Mouse (Mus musculus): ENCODE data around the gene Jag1. TPM values are rescaled to one million over a fixed set of nuclear protein-coding genes. Genes with fewer than 3 reads are reported as not detected.

The Jag1 gene
- polyA plus RNA-seq, 1 experiment from 2014 or later = 19.6 TPM

DNA sequence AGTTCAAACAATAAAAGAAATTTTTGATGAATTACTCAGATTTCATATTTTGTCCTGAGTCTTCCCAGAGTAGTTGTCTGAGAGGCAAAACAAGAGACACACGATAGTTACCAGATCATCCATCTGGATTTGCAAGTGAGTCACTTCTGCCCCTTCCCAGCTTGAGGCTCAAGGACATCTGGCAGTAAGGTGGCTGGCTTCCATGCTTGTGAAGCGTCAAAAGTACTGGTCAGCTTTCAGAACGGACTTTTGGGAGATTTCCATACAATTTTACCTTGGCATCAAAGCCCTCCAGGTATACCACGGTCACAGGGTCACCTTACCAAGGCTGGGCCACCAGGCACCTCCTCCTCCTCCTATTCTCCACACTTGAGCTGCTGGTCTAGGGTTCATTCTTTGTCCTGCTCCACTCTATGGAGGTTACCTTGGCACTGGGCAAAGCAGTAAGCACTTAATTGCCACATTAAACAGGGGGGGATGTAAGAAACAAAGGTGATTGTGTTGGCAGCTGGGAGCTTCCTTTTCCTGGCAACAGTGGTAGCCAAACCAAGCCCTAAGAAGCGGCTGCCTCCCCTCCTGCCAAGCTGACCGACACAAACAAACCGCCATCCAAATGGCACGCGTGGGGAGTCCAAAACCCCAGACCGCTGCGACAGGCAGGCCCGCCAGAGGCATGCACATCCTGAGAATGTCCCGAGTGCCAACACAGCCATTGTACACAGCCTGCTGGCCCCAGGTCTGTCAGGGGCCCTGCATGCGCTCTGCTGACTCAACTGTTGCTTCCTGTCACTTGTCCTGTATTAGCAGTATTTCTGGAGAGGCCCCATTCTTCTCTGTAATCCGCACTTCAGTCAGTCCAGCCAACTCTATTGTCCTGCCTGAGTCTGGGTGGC is 6.9 kb downstream of the Jag1 start:
- peak overlapping the region; percentile 34 for H3K4me2 ChIP-seq (ENCODE audit: low read depth, low read length, severe bottlenecking)
- peak; percentile 70 for ATAC-seq (replicated peaks; ENCODE audit: low FRiP score)
- H3K27me3 ChIP-seq (ENCODE audit: control insufficient read depth, insufficient read depth, low read length) = 0 out of 2 replicates have a peak, but pooled peaks cover 2% of the 10 kb centered on the region
- peak overlapping the region; percentile 70 for H3K27ac ChIP-seq (ENCODE audit: low read depth, low read length)
- peaks cover 41% of the 10 kb centered on the region for H3K4me1 ChIP-seq (replicated peaks; ENCODE audit: control insufficient read depth, insufficient read depth, low read length)
- no peak overlapping the region for H3K4me3 ChIP-seq (ENCODE audit: low read depth, low read length)
- DNase-seq (ENCODE audit: low spot score) = peak; percentile 78
- no peaks in the 10 kb centered on the region for H3K9me3 ChIP-seq (ENCODE audit: control insufficient read depth, low read length)
- H3K36me3 ChIP-seq (ENCODE audit: control insufficient read depth, insufficient read depth, low read length) = no peaks in the 10 kb centered on the region
- WGBS = 16% methylated on average over 15 of the region's 15 CpGs
- no peak overlapping the region for H3K9ac ChIP-seq (ENCODE audit: low read length)

DNA sequence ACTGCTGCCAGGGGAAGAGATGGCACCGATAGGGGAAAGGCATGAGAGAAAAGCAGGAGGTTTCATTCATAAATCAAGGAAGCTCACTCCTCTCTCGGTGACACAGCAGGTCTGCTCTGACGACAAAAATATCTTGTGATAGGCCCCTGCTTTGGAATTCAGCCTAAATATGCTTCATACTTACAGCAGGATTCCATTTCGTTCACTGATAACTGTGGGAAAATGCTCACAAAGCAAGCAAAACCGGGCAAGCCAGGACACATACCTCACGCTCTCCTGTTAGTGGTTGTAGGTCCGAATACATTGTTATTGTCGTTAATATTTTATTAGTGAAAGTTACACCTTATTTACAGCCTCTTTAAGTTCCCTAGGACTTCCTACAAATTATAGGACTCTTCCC is 8.5 kb downstream of the Jag1 start:
- no peak for DNase-seq (ENCODE audit: low spot score)
- no peaks in the 10 kb centered on the region for H3K36me3 ChIP-seq (ENCODE audit: control insufficient read depth, insufficient read depth, low read length)
- 54% methylated on average over 8 of the region's 8 CpGs for WGBS
- no peaks in the 10 kb centered on the region for H3K9me3 ChIP-seq (ENCODE audit: control insufficient read depth, low read length)
- no peak overlapping the region for H3K4me3 ChIP-seq (ENCODE audit: low read depth, low read length)
- no peak overlapping the region for H3K27ac ChIP-seq (ENCODE audit: low read depth, low read length)
- no peak overlapping the region for H3K4me2 ChIP-seq (ENCODE audit: low read depth, low read length, severe bottlenecking)
- 0 out of 2 replicates have a peak, but pooled peaks cover 2% of the 10 kb centered on the region for H3K27me3 ChIP-seq (ENCODE audit: control insufficient read depth, insufficient read depth, low read length)
- peaks cover 40% of the 10 kb centered on the region for H3K4me1 ChIP-seq (replicated peaks; ENCODE audit: control insufficient read depth, insufficient read depth, low read length)
- ATAC-seq (replicated peaks; ENCODE audit: low FRiP score) = no peak
- H3K9ac ChIP-seq (ENCODE audit: low read length) = no peak overlapping the region

DNA sequence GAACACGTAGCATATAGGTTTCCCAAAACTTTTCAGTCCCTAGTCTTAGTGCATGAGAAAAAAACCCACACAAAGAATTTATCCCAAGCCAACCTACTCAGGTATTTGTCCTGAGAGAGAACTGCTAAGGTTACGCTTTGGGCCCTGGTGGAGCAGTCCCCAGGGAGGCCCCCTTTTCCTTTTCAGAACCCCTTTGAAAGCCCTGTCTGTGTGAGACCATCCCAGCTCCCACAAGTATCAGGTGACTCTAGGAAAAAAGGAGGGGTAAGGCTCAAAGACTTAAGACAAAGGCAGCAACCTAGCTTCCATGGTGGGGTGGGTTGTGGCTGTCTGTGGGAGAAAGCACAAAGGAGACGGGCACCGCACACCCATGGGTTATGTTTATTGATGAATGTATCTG is 9.2 kb downstream of the Jag1 start:
- H3K4me1 ChIP-seq (replicated peaks; ENCODE audit: control insufficient read depth, insufficient read depth, low read length) = peaks cover 34% of the 10 kb centered on the region
- H3K9me3 ChIP-seq (ENCODE audit: control insufficient read depth, low read length) = no peaks in the 10 kb centered on the region
- H3K9ac ChIP-seq (ENCODE audit: low read length) = no peak overlapping the region
- no peak overlapping the region for H3K4me2 ChIP-seq (ENCODE audit: low read depth, low read length, severe bottlenecking)
- no peaks in the 10 kb centered on the region for H3K36me3 ChIP-seq (ENCODE audit: control insufficient read depth, insufficient read depth, low read length)
- 38% methylated on average over 4 of the region's 4 CpGs for WGBS
- DNase-seq (ENCODE audit: low spot score) = no peak
- H3K27ac ChIP-seq (ENCODE audit: low read depth, low read length) = no peak overlapping the region
- no peak overlapping the region for H3K4me3 ChIP-seq (ENCODE audit: low read depth, low read length)
- H3K27me3 ChIP-seq (ENCODE audit: control insufficient read depth, insufficient read depth, low read length) = 0 out of 2 replicates have a peak, but pooled peaks cover 2% of the 10 kb centered on the region
- ATAC-seq (replicated peaks; ENCODE audit: low FRiP score) = no peak

DNA sequence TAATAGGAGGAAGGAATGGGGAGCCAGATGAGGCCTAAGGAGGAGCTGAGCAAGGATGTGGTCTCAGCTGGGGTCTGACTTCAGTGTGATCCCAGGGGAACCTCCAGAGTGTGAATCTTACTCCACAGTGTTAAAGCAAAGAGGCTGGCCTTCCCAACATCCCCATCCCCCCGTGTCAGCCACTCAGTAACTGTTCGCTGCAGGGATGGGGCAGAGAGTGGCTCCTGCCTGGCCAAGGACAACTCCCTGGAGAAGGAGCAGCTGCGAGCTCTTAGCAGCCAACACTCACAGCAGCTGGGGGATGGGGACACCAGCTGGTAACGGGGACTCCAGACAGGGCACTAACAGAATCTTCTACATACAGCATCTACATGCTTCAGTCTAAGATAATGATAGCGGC is 15.4 kb downstream of the Jag1 start:
- DNase-seq (ENCODE audit: low spot score) = peak; percentile 63

GRCm38 (mm10) chr2:137099211-137099734 is 17.2 kb downstream of the Jag1 start:
- WGBS = 7% methylated on average over 6 of the region's 6 CpGs
- Histone ChIP-seq H3K9me3 (ENCODE audit: control insufficient read depth, low read length) (no peaks in the 10 kb centered on the region), H3K27ac (ENCODE audit: low read depth, low read length) (peak overlapping the region; percentile 70), H3K27me3 (ENCODE audit: control insufficient read depth, insufficient read depth, low read length) (no peaks in the 10 kb centered on the region), H3K36me3 (ENCODE audit: control insufficient read depth, insufficient read depth, low read length) (peaks cover 5% of the 10 kb centered on the region), H3K9ac (ENCODE audit: low read length) (no peak overlapping the region), H3K4me1 (replicated peaks; ENCODE audit: control insufficient read depth, insufficient read depth, low read length) (peaks cover 36% of the 10 kb centered on the region), H3K4me3 (ENCODE audit: low read depth, low read length) (no peak overlapping the region), H3K4me2 (ENCODE audit: low read depth, low read length, severe bottlenecking) (0 out of 2 replicates have a peak overlapping the region, but pooled peaks have one; percentile 2)
- ATAC-seq (replicated peaks; ENCODE audit: low FRiP score) (peak; percentile 75), DNase-seq (ENCODE audit: low spot score) (no peak)

More for the DNA sequence above, 15.4 kb downstream of the Jag1 start:
- Histone ChIP-seq H3K27me3 (ENCODE audit: control insufficient read depth, insufficient read depth, low read length) (no peaks in the 10 kb centered on the region), H3K27ac (ENCODE audit: low read depth, low read length) (no peak overlapping the region), H3K9ac (ENCODE audit: low read length) (no peak overlapping the region; the same call in 1 of the 2 replicates), H3K9me3 (ENCODE audit: control insufficient read depth, low read length) (no peaks in the 10 kb centered on the region), H3K4me2 (ENCODE audit: low read depth, low read length, severe bottlenecking) (no peak overlapping the region), H3K4me3 (ENCODE audit: low read depth, low read length) (no peak overlapping the region), H3K4me1 (replicated peaks; ENCODE audit: control insufficient read depth, insufficient read depth, low read length) (peaks cover 32% of the 10 kb centered on the region), H3K36me3 (ENCODE audit: control insufficient read depth, insufficient read depth, low read length) (peaks cover 3% of the 10 kb centered on the region)
- WGBS = 42% methylated on average over 5 of the region's 5 CpGs
- ATAC-seq (replicated peaks; ENCODE audit: low FRiP score) = peak; percentile 40

DNA sequence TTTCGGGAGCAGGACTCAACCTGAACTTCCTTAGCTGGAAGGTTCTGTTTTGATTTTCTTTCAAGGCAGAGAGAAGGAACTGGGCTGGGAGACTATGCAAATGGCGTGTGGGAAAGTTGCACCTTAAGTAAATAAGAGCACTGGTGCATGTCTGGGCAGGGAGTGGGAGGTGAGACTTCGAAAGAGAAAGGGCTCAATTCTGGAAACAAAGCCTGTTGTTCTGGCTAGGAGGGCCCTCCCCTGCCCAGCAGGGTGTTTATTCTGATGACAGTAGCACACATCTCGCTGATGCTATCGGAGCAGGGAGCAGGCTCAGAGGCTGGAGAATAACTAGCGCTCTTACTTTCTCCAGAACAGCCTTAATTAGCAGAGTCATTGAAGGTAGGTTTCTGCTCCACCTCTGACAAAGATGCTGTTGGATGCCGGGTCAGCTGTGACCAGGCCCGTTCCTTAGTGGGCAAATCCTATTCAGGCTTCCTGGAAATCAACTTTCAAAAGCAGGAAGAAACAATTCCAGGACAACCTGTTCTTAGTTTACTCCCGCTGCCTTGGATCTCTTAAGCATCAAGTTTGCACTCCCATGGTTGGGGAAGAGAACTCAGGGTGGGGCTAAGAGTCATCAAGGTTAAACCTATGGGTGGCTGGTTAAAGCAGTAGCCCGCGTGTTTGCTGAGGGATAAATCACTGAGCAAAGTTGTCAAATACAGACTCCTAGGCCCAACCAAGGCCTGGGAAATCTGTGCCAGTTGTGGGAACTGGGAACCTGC is 18.0 kb downstream of the Jag1 start:
- H3K4me3 ChIP-seq (ENCODE audit: low read depth, low read length) = no peak overlapping the region
- WGBS = 10% methylated on average over 11 of the region's 11 CpGs
- no peaks in the 10 kb centered on the region for H3K9me3 ChIP-seq (ENCODE audit: control insufficient read depth, low read length)
- DNase-seq (ENCODE audit: low spot score) = no peak
- H3K4me2 ChIP-seq (ENCODE audit: low read depth, low read length, severe bottlenecking) = no peak overlapping the region
- peak overlapping the region; percentile 7; the same call in 1 of the 2 replicates for H3K9ac ChIP-seq (ENCODE audit: low read length)
- H3K36me3 ChIP-seq (ENCODE audit: control insufficient read depth, insufficient read depth, low read length) = peaks cover 5% of the 10 kb centered on the region
- ATAC-seq (replicated peaks; ENCODE audit: low FRiP score) = 0 out of 2 replicates have a peak, but pooled peaks have one; percentile 22
- H3K4me1 ChIP-seq (replicated peaks; ENCODE audit: control insufficient read depth, insufficient read depth, low read length) = peaks cover 36% of the 10 kb centered on the region
- H3K27ac ChIP-seq (ENCODE audit: low read depth, low read length) = peak overlapping the region; percentile 70
- no peaks in the 10 kb centered on the region for H3K27me3 ChIP-seq (ENCODE audit: control insufficient read depth, insufficient read depth, low read length)

GRCm38 (mm10) chr2:137096981-137097460 is 19.4 kb downstream of the Jag1 start:
- no peaks in the 10 kb centered on the region for H3K9me3 ChIP-seq (ENCODE audit: control insufficient read depth, low read length)
- no peak overlapping the region for H3K4me3 ChIP-seq (ENCODE audit: low read depth, low read length)
- no peak overlapping the region for H3K4me2 ChIP-seq (ENCODE audit: low read depth, low read length, severe bottlenecking)
- peaks cover 41% of the 10 kb centered on the region for H3K4me1 ChIP-seq (replicated peaks; ENCODE audit: control insufficient read depth, insufficient read depth, low read length)
- no peaks in the 10 kb centered on the region for H3K27me3 ChIP-seq (ENCODE audit: control insufficient read depth, insufficient read depth, low read length)
- ATAC-seq (replicated peaks; ENCODE audit: low FRiP score) (no peak), DNase-seq (ENCODE audit: low spot score) (no peak)
- H3K9ac ChIP-seq (ENCODE audit: low read length) = no peak overlapping the region
- H3K36me3 ChIP-seq (ENCODE audit: control insufficient read depth, insufficient read depth, low read length) = peaks cover 5% of the 10 kb centered on the region
- whole genome bisulfite sequencing = 6% methylated on average over 5 of the region's 5 CpGs
- no peak overlapping the region for H3K27ac ChIP-seq (ENCODE audit: low read depth, low read length)

DNA sequence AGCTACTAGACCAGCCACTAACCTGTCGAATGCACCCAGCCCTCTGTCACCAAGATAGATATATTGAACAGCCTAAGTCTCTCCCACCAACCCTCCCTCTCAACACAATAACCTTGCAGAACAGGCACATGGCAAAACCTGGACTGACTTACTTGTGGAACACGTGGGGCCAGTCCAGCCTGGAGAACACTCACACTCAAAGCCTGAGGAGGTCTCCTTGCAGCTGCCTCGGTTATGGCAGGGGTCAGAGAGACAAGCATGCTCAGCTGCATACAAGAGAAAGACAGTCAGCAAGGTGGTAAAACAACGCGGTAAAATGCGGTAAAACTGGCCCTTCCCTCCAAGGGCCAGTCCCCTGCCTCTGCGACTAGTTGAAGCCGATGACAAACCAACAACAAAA is 22.1 kb downstream of the Jag1 start:
- no peak overlapping the region for H3K27ac ChIP-seq (ENCODE audit: low read depth, low read length)
- 45% methylated on average over 8 of the region's 8 CpGs for WGBS

More for the DNA sequence above, 22.1 kb downstream of the Jag1 start:
- Histone ChIP-seq H3K4me1 (replicated peaks; ENCODE audit: control insufficient read depth, insufficient read depth, low read length) (peaks cover 28% of the 10 kb centered on the region), H3K4me2 (ENCODE audit: low read depth, low read length, severe bottlenecking) (no peak overlapping the region), H3K27me3 (ENCODE audit: control insufficient read depth, insufficient read depth, low read length) (no peaks in the 10 kb centered on the region), H3K36me3 (ENCODE audit: control insufficient read depth, insufficient read depth, low read length) (peaks cover 7% of the 10 kb centered on the region), H3K9ac (ENCODE audit: low read length) (no peak overlapping the region), H3K4me3 (ENCODE audit: low read depth, low read length) (no peak overlapping the region), H3K9me3 (ENCODE audit: control insufficient read depth, low read length) (no peaks in the 10 kb centered on the region)
- DNase-seq (ENCODE audit: low spot score) = no peak
- no peak for ATAC-seq (replicated peaks; ENCODE audit: low FRiP score)
